Mouse (Mus musculus) cerebellum, postnatal 10 days (tissue): Measurements from ENCODE around the gene Hdac11.

Experiments used
- DNase-seq, 2 experiments: peaks; one replicate each; pipeline ENCODE4 v3.0.0; 2021; ENCODE audit warnings: mixed read lengths in 2 of 2

Hdac11 gene

GRCm38 (mm10) chr6:91137343-91137956 is 19.0 kb upstream of the Hdac11 start:
- DNase-seq, result no peak

GRCm38 (mm10) chr6:91139846-91140245 is 16.6 kb upstream of the Hdac11 start:
- DNase-seq, result peak; percentile 85 to 89

- DNase-seq, result no peak
Observed at GRCm38 (mm10) chr6:91145056-91145455, 11.4 kb upstream of the Hdac11 start.

- no peak for DNase-seq
Observed at GRCm38 (mm10) chr6:91145572-91145971, 10.9 kb upstream of the Hdac11 start.

- peak; percentile 55 to 59 for DNase-seq
Observed at GRCm38 (mm10) chr6:91146443-91147151, 9.9 kb upstream of the Hdac11 start.

- peak; percentile 91 to 92 for DNase-seq
Observed at GRCm38 (mm10) chr6:91147152-91147770, 9.2 kb upstream of the Hdac11 start.

- no peak for DNase-seq
Observed at GRCm38 (mm10) chr6:91152892-91153548, 3.4 kb upstream of the Hdac11 start.

GRCm38 (mm10) chr6:91153549-91154064 is 2.9 kb upstream of the Hdac11 start:
- DNase-seq, result peak; percentile 86

- DNase-seq, result no peak
Observed at GRCm38 (mm10) chr6:91154685-91155084, 1.8 kb upstream of the Hdac11 start.

- DNase-seq, result peak in 1 of 2 experiments; percentile 61
Observed at GRCm38 (mm10) chr6:91155286-91155685, 1.2 kb upstream of the Hdac11 start.

GRCm38 (mm10) chr6:91156062-91156461 is 403 bp upstream of the Hdac11 start:
- no peak for DNase-seq

GRCm38 (mm10) chr6:91157237-91157570 is 739 bp downstream of the Hdac11 start:
- no peak for DNase-seq

- no peak for DNase-seq
Observed at GRCm38 (mm10) chr6:91159047-91159446, 2.6 kb downstream of the Hdac11 start.

GRCm38 (mm10) chr6:91160399-91160798 is 3.9 kb downstream of the Hdac11 start:
- DNase-seq, result peak; percentile 97 to 98

GRCm38 (mm10) chr6:91160976-91161375 is 4.5 kb downstream of the Hdac11 start:
- no peak for DNase-seq

- no peak for DNase-seq
Observed at GRCm38 (mm10) chr6:91161506-91162235, 5.2 kb downstream of the Hdac11 start.

GRCm38 (mm10) chr6:91162314-91162713 is 5.8 kb downstream of the Hdac11 start:
- no peak for DNase-seq

- DNase-seq, result no peak
Observed at GRCm38 (mm10) chr6:91163195-91163911, 6.9 kb downstream of the Hdac11 start.

- no peak for DNase-seq
Observed at GRCm38 (mm10) chr6:91164584-91164983, 8.1 kb downstream of the Hdac11 start.

GRCm38 (mm10) chr6:91165210-91165609 is 8.7 kb downstream of the Hdac11 start:
- DNase-seq, result peak; percentile 88 to 93

- DNase-seq, result no peak
Observed at GRCm38 (mm10) chr6:91167828-91168227, 11.4 kb downstream of the Hdac11 start.

- DNase-seq, result no peak
Observed at GRCm38 (mm10) chr6:91169129-91169528, 12.7 kb downstream of the Hdac11 start.
